Mouse (Mus musculus): ENCODE results near the gene Slc15a3.

Gene Slc15a3

DNA sequence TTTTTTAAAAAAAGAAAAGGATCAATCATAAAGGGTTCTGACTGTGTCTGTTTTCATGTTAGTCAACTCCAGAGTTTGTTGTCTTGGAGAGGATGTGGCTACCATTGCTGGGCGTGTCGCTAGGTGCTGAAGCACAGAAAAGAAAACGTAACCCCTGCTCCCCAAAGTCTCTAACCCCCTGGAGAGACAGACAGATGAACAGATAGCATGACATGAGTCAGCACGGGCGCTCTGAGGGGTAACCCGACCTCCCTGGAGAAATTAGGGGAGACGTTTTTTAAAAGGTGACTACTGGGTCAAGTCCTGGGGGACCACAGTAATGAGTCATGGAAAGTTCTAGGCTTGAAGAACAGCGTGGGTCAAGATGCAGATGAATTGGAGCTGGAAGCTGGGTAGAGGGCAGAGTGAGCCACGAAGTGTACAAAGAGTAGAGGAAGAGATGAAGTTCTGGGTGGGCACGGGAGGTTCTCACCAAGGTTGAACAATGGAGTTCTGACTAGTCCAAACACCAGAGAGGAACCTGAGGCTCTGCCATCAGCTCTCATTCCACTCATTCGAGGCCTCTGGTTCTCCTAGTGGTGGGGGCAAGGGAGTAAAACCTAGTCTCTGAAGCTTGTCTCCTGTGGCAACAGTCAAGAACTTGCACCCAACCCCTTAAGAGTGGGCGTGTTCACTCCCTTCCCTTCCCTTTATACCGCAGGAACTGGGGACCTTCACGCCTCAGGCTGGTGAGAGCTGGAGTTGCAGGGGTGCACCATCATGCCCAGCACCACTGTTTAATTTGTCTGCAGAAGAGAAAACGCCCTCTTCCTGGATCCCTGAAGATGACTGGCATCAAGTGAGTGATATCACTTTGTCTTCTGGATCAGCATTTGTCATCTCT is at the start of gene Slc15a3:
Gene Slc15a3 (plus strand): TSS at position 718 of the 883 bp plus-strand sequence.
- no peak for DNase-seq

GRCm38 (mm10) chr19:10790323-10790722 is 49.2 kb upstream of the Slc15a3 start:
- no peak for DNase-seq

DNA sequence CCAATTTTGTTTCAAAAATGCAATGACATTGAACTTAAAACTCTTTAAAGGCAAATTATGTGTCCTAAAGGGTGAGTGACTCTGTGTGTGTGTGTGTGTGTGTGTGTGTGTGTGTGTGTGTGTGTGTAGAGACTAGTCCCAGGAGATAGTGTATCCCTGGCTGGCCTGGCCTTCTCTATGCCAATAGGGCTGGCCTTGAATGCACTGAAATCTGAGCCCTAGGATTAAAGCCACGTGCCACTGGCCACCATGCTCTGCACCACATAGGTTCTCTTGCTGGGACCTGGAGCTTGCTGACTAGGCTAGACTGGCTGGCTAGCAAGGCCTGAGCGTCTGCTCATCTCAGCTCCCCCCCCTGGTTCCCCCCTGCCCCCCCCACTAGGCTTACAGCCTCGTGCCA is 46.5 kb upstream of the Slc15a3 start:
- no peak for DNase-seq

DNA sequence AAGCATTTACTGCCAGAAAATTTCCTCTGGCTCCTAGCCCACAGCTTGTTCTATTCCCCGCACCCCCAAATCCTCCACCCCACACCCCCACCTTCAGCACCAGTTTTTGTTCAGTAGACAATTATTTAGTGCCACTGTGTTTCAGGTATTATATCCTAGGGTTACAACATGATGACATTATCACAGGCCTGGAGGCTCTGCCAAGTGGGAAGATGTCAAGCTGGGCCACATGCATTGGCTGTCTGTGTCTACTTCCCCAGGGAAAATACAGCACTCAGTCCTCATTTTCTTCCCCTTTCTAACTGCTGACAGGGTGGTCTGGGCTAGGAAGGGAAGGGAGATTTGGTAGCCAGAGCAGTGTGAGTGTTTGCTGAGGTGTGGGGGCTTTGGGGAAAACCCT is 44.6 kb upstream of the Slc15a3 start:
- DNase-seq = no peak

DNA sequence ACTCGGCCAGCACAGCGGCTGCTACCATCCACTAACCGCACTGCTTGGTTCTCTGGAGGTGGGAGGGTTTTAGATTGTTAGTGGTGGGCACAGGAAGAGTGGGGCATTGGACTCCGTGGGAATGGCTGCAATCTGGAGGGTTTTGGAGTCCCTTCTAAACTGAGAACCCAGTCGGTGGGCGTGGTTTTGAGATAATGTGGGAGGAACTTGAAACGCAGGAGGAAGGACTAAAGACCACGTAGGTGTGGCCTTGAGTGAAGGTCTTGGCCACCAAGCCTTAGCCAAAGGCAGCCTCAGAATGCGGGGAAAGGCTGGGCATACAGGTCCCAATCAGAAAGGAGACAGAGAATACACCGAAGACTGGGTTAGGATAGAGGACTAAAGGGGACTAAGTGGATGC is 41.0 kb upstream of the Slc15a3 start:
- DNase-seq = no peak

DNA sequence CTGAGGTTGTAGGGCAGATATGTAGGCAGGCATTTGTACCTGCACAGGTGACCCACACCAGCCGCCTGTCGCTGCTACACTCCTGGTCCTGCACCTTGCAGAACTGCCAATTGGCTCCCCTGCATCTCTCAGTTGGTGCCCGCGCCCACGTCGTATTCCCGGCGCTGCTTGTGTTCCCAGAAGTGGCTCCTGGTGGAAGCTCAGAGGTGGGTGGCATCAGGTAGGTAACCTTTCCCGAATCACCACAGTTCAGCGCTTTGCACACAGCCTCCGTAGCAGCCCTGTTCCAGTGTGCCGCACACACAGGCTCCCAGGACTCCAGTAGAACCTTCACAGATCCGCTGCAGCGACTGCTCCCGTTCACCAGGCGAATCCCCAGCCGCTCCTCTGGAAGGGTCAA is 40.4 kb upstream of the Slc15a3 start:
- DNase-seq = no peak

GRCm38 (mm10) chr19:10801070-10801469 is 38.5 kb upstream of the Slc15a3 start:
- DNase-seq = no peak

DNA sequence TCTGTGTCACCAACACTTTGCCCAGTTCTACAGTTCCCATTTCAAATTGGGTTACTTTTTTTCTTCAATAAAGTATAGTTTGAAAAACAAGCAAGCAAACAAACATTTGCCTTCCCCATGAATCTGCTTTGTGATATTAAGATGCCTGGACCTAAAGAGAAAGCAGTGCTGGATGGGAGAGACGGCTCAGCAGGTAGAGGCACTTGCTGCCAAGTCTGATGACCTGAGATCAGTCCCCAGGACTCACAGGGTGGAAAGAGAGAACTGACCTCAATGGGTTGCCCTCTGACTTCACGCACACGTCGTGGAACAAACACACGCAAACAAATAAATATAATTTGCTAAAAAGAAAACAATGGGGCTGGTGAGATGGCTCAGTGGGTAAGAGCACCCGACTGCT is 37.6 kb upstream of the Slc15a3 start:
- DNase-seq = no peak

DNA sequence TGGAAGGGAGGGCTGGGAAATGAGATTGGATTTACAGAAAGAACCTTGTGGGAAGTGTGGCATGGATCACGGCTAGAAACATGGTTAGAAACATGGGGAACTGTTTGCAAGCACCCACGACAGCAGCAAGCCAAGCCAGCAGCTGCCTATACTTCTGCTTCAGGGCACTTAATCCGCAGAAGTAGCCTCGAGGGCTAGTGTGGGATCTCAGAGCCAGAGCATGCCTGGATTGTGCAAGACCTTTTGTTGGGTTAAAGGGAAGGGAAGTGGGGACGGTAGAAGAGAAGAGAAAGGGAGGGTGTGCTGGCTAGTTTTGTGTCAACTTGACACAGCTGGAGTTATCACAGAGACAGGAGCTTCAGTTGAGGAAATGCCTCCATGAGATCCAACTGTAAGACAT is 35.8 kb upstream of the Slc15a3 start:
- no peak for DNase-seq

GRCm38 (mm10) chr19:10804850-10805660 is 34.5 kb upstream of the Slc15a3 start:
- DNase-seq = no peak

DNA sequence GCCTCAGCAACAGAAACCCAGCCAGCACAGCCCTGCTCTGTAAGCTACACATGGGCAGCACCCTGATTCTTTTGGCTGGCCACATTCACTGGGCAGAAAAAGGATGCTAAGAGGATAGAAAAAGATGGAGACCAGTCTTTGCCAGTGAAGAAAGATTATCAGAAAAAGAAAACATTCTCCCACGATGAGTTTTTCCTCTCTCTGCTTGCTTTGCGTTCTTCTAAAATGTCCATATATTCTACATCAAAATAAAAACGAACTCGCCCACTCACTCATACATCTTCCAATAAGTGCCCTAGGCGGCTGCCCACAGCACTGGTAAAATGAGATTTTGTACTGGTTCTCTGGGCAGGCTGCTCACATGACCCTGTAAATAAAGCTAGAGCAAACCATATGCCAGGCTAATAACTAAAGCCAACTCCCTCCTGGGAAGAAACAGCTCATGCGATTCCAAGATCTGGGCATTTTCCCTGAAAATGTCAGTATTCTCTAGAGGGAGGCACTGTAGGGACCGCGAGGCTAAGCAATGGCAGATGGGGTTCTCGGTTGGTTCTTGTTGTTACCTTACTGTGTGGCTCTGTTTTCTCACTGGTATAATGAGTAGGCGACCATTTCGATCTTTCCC is 33.8 kb upstream of the Slc15a3 start:
- no peak for DNase-seq

GRCm38 (mm10) chr19:10808524-10809233 is 30.8 kb upstream of the Slc15a3 start:
- DNase-seq = no peak

DNA sequence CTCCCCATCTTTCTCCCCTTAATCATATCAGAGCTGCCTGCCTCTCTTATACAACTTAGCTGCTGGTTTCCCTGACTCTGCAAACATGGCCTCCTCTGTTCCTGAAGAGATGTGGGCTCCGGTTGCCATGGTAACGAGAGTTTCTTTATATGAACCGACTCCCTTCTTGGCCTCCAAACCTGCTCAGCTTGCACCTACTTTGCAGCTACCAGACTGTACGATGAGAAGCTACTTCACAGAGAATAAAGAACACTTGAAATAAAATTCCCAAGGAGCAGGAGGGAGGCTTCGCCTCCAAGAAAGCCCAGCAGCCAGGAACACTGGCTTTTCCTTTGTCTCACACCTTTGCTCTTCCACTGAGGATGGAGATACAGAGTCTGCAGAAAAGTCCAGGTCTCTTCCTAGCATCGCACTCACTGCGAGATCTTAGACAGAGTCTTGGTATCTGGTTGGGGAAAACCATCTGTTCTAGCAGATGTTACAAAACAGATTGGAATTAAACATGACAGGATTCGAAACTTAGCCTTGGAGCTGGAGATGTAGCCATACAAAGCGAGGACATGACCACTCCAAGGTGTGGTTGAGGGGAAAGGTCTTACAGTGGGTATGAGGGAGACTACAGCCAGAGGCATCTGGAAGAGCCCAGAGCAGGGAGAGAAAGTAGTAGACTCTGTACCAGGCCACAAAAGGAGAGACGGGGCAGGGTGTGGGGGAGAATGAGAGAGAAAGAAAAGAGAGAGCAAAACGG is 29.9 kb upstream of the Slc15a3 start:
- DNase-seq = no peak

GRCm38 (mm10) chr19:10810176-10810492 is 29.4 kb upstream of the Slc15a3 start:
- DNase-seq = no peak

DNA sequence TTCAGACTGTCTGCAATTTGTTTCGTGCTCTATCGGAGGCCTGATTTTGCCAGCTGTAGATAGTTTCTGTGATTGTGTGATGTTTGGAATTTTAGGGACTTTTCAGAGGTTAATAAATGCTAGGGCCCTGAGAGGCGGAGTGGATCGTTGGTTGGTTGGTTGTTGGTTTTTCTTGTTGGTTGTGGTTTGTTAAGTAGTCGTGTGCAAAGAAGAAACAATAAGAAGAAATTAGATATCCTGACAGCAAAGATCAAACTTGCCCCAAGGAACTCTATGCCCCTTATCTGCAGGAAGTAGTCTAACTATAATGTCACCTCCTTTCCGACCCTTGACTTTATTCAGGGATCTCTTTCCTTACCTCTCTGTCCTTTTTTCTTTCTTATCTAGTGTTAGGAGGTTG is 28.1 kb upstream of the Slc15a3 start:
- DNase-seq = no peak

- DNase-seq = no peak
These were observed 26.5 kb upstream of the Slc15a3 start for GRCm38 (mm10) chr19:10813039-10813438.

DNA sequence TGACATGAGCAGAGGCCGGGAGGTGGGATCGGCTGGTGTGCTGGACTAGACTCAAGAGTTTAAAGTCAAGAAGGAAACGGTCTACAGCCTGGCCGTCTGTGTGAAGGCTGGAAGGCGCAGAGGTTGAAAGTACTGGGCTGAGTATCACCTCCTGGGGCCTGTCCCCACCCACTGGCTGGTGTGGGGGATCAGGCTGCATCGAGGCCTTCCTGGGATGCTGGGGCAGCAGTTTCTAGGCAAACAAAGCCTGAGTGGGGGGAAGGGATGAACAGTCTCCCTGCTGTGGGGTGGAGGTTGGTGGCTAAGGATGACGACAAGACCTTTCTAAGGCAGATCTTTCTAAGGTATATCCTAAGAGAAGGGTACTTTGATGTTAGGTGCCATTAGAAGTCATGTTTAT is 25.6 kb upstream of the Slc15a3 start:
- DNase-seq = no peak

GRCm38 (mm10) chr19:10815871-10816270 is 23.7 kb upstream of the Slc15a3 start:
- no peak for DNase-seq

GRCm38 (mm10) chr19:10816462-10816861 is 23.1 kb upstream of the Slc15a3 start:
- no peak for DNase-seq

GRCm38 (mm10) chr19:10818217-10818946 is 21.1 kb upstream of the Slc15a3 start:
- no peak for DNase-seq

DNA sequence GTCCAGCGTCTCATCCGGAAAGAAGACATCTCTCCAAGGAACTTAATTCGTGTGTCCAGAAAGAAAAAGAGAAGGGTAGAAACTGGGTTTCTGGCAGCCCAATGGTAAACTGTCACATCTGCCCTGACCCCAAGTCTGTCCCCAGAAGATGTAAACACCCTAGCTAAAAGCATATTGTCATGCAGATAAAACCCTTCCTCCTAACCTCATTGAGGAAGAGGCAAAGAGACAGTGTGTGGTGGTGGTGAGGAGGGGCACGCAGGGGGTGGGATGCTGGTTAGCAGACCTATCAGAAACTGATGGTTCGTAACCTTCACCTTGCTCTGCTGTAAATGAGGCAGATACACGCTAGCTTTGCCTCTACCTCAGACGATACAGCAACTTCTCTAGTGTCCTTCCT is 18.2 kb upstream of the Slc15a3 start:
- no peak for DNase-seq

DNA sequence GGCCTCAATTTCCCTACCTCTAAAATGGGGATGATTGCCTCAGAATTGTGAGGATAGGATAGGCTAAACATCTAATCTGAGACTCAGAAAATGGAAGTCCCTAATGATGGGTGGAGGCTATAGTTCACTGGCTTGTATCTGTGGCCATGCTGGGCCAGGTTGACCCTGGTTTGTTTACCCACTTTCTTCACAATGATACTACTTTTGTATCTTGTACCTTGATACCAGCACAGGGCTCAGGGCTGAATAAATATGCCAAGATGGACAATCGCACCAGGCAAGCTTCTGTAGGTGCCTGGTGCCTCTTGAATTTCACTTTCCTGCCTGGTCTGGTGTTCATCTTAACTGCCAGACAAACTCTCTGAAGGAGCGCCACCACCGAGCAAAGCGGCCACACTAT is 17.0 kb upstream of the Slc15a3 start:
- no peak for DNase-seq
